Mouse (Mus musculus) layer of hippocampus, postnatal 14 days (tissue): ENCODE measurements around the gene Coq5. TPM values are rescaled to one million over a fixed set of nuclear protein-coding genes. Genes with fewer than 3 reads are reported as not detected.

Experiments
- DNase-seq, 2 experiments: peaks; one replicate each; pipeline ENCODE4 v3.0.0; 2021 to 2022; ENCODE audit warnings: low spot score in 2 of 2, mixed read lengths in 1 of 2
- total RNA-seq, 2 experiments: library from RNA; stranded (reverse); gene quantifications; 2 replicates each; pipeline ENCODE4 v1.2.3; 2021

Coq5 gene
- total RNA-seq, 2 experiments from 2014 or later, result 38.8 to 40.3 TPM

DNA sequence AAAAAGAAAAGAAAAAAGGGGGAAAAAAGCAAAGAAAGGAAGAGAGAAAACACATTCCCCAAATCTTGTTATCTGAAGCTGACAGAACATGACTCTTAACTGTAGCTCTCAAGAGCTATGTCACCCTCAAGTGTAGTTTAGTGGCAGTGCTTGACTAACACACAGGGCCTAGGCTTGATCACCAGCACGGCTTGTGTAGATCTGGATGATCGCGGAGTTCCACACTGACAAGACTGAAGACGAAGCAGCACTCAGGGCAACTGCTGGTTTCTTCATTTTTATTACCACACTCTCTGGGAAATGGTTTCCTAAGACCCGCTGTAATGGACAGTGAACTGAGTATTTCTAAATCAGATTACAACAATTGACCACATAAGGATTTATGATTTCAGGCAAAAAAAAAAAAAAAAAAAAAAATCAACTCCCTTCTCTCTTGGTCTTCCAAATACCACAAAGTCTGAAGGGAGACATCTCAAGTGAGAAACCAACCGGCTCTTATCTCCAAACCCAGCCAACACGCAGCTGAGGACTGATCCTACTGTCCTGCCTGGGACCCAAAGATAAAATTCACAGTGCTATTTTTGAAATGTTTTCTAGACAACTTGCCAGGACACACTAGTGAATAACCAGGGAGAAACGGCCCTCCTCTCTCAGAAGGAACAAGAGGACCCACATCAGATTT lies 12.5 kb upstream of the Coq5 start:
- no peak for DNase-seq

DNA sequence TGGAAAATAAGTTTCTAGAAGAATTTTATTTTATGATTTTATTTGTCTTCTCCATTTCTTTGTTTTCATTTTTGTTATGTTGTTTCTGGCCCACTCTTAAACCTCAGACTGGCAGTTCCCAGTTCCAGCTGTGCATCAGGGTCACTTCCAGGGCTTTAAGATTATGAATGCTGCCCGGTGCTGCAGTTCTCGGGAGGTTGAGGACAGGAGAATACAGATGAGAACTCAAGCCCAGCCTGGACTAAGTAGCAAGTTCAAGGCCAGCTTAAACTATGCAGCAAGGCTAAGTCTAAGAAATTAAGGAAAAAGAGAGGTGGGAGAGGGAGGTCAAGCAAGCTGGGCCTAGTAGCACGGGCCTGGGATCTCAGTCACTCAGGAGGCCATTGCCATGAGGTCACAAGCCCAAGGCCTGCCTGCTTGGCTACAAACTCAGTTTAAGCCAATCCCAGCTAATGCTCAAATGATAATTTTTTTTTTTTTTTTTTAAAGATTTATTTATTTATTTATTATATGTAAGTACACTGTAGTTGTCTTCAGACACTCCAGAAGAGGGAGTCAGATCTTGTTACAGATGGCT lies 11.9 kb upstream of the Coq5 start:
- no peak for DNase-seq

DNA sequence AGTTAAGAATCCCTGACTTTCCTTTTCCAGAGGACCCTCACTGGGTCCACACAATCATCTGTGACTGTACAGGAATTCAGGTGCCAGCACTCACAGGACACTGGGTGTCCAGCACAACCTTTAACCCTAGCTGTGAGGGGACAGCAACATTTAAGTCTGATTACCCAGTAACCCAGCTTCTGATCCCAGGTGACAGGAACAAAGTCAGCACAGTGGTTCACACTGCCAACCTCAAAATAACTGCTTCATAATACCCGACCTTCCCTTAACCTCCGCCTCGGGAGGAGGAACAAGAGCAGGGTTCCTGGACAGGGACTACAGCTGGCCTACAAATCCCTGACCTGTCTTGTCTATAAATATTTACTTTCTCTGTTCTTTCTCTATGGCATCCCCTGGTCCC lies 11.2 kb upstream of the Coq5 start:
- DNase-seq, result no peak

DNA sequence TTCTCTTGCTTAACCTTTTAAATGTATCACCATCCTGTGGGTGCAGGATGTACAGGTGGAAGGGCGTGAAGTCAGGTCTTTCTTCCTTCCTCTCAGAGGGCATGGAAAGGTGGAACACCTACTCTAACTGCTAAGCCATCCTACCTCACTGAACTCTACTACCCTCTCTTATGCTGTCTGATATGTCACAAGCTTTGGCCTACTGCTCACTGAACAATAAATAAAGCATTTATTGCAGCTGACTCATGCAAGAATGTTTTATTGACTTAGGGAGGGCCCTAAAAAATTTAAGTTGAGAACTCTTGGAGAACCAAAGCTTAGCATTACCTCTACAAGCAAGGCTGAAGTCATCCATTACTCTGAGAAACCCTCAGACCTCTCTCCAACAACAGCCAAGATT lies 9.5 kb upstream of the Coq5 start:
- DNase-seq, result no peak

DNA sequence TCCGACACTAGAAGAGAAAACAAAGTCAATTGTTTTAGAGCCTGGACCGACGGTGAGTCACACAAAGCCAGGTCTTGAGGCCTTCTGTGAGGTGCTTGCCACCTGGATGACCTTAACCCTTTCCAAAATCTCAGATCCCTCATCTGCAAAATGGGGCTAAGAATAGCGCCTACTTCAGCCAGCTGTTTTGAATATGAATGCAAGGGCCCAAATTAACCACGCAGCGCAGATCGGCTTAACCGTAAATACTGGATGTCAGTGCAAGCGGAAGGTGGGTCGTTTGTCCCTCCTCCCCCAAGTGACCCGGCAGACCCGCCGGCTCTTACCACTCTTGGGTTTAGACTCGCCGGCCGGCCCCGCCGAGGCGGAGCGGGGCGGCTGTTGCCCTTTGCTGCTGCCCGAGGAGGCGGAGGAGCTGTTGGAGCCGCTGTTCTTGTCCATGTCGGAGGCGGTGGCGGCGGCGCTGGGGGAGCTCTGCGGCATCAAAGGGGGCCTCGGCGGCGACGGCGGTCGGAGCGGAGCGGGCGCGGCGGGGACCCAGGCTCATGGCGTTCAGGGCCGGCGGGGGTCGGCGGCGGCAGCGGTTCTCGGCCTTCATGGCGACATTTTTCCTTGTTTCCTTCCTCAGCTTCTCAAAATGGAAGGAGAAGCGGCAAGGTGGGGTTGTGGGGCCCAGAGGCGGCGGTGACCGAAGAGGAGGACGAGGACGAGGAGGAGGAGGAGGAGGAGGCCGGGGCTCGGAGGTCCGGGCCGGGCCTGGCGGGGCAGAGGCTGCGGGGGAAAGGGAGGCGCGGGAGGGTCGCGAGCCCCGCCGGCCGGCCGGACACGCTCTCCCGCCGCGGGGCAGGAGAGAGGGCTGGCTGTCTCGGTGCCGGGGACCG lies 7.3 kb upstream of the Coq5 start:
- peak in 1 of 2 experiments; percentile 42 for DNase-seq

DNA sequence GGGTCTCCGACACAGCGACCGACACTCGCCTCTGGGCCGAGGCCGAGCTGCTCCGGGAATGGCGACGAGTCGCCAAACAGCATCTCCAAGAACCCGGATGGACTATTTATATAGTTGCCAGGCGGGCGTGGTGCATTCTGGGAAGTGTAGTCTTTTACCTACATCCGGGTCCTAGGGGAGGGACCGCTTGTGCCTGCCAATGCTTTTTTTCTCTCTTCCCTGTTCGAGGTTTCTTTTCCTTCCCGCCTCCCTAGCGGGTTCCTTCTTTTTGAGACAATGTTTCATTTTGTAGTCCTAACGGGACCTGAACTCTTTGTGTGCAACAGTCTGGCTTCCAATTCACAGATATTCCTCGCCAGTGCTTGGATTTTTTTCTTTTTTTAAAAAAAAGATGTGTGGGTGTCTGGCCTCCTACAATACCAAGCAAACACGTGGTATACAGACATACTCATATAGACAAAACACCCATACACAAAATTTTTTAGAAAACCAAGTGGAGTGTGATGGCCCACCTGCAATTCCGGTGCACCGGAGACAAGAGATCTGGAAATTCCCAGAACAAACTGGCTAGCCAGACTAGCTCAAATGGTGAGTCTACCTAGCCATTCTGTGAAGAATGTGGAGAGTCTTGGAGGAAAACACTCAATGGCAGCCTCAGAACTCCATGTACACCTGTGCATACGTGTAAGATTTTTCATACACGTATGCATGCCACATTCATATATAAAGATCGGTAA lies 6.5 kb upstream of the Coq5 start, which contains the start of gene Rnf10:
Gene Rnf10 (minus strand): TSS at position 87 of the 737 bp plus-strand sequence.
- DNase-seq, result peak; percentile 99

DNA sequence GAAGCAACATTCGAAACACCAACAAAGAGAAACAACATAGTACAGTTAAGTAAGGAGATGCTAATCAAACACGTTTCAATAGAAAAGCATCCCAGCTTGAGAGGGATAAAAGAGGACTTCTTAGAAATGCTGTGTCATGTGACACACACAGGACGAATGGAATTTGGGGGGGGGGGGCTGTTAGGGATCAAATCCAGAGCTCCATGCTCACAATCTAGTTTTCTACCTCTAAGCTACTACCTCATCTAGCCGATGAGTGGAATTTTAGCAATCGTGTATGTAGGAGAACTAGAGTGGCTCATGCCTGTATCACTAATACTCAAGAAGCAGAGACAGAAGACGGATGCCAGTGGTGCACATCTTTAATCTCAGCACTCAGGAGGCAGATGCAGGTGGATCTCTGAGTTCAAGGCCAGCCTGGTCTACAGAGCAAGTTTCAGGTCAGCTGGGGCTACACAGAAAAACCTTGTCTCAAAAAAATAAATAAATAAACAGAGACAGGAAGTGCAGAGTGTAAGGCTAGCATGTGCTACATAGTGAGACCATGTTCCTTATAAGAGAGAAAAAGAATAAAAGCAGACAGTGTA lies 5.8 kb upstream of the Coq5 start:
- DNase-seq, result no peak

DNA sequence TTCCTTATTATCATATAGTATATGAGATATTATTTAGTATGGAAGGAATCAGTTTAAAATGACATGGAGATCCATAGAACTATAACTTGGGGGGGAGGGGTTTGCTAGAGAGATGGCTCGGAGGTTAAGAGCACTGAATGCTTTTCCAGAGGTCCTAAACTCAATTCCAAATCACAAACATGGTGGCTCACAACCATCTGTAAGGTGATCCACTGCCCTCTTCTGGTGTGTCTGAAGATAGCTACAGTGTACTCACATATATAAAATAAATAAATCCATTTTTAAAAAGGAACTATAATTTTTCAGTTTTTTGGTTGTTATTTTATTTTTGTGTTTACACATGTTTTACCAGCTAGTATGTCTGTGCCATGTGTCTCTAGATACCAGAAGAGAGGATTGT lies 5.1 kb upstream of the Coq5 start:
- no peak for DNase-seq

DNA sequence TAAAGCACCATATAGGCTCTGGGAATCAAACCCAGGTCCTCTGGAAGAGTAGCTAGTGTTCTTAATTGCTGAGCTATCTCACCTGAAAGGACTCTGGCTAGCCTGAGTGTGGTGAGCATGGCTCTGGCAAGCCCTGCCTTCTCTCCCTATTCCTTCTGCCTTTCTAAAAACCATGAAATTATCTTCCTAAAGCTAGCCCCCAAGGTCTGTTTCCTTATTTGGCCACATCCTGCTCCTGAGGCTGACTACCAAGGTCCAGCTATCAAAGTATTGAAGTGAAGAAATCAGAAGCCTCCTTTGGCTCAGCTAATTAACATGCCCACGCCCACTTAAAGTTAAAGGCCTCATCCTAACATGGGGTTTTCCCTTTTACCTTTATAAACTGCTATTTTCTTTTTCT lies 4.7 kb upstream of the Coq5 start:
- no peak for DNase-seq

DNA sequence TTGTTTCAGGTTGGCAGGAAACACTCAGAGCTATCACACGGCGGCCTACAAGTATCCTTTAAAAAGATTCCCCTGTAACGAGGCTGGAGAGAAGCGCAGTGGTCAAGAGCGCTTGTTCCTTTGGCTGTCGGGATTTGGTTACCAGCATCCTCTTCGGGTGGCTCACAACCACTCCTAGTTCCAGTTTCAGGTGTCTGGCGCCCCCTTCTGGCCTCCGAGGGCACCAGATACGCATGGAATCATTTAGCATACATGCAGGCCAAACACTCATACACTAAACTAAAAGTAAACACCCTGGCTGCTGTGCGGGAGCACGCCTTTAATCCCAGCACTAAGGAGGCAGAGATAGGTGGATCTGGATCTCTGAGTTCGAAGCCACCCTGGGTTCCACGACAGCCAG lies 3.5 kb upstream of the Coq5 start:
- no peak for DNase-seq

DNA sequence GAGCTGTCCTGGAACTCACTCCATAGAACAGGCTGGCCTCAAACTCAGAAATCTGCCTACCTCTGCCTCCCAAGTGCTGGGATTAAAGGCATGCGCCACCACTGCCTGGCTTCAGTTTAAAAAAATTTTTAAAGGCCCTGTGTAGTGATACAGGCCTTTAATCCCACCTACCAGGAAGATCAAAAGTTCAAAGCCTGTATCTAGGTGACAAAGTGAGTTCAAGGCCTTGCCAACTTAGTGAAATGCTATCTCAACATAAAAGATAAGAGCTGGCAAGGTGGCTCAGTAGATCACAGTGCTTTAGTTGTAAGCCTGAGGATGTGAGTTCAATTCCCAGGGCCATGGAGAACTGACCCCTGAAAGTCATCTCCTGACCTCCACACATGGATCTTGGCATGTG lies 1.4 kb upstream of the Coq5 start:
- DNase-seq, result no peak

DNA sequence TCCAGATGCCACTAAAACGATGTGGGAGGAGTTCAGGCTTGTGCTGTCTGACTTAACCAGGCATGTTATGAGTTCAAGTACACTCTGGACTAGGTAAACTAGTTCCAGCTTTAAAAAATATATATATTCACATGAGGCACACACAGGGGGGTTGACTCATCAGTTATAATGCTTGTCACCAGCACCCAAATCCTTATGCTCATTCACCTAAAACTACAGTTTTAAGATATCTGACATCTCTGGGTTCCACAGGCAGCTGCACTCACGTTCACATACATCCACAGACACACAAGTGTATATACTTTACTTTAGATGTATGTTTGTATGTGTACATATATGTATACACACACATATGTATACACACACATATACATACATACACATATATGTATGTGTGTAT lies 681 bp upstream of the Coq5 start:
- DNase-seq, result no peak

DNA sequence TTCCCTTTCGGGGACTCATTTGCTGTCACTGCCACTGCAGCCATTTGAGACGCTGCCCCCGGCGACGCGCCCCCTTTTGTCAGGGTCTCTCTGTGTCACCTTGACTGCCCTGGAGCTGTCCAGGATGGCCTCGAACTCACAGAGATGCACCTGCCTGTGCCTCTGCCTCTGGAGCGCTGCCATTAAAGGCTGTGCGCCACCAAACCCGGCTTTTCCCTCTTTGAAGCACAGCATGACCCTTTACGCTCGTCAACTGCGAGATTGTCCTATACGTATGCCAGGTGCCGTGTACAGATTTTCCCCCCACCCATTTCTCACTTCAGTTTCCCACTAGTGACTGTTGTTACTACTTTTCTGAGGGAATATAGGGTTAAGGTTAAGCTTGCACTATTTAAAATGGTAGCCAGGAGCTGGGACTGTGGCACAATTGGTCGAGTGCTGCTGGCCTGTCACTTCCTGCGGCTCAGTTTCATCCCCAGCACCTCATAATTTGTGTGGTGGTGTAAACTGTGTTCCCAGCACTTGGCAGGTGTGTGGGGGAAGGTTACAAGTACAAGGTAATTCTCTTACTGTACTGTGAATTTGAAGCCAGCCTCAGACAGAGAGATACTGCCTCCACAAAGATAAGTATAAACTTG lies 703 bp downstream of the Coq5 start:
- no peak for DNase-seq

DNA sequence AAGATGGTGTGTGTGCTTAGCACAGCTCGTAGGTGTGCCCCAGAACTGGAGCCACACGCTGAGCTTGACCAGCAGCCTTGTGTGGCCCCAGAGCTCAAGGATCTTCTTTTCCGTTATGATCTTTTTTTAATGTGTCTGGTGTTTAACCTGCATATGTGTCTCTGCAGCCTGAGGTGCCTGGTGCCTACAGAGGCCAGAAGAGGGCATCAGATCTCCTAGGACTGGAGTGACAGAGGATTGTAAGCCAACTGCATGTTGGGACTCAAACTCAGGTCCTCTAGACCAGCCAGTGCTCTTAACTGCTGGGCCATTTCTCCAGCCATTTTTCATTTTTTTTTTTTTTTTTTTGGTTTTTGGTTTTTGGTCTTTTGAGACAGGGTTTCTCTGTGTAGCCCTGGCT lies 5.3 kb downstream of the Coq5 start:
- DNase-seq, result no peak

DNA sequence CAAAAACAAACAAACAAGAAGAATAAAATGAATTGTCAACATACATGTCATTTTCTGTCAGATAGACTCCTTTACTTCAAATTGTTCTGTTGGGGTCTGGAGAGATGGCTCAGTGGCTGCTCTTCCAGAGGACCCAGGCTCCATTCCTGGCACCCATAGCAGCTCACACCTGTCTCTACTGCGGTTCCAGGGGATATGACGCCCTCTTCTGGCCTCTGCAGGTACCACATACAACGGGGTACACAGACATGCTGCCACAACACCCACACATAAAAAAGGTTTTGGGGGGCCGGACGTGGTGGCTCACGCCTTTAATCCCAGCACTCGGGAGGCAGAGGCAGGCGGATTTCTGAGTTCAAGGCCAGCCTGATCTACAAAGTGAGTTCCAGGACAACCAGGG lies 14.7 kb downstream of the Coq5 start:
- no peak for DNase-seq

DNA sequence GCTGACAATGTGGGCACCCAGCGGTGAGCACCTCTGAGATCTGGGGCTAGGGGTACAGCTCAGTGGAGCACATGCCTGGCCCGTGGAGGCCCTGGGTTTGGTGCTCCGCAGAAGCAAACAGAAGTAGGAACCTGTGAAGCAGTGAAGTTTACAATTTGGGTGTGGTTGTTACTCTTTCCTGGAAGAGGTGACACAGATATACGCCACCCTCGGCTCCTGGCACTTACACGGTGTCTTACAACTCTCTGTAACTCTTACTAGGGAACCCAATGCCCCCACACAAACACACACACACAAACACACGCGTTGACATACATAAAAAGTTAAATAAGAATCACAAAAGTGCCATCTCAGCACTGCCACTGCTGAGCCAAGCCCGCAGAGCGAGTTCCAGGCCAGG lies 16.9 kb downstream of the Coq5 start:
- DNase-seq, result no peak

DNA sequence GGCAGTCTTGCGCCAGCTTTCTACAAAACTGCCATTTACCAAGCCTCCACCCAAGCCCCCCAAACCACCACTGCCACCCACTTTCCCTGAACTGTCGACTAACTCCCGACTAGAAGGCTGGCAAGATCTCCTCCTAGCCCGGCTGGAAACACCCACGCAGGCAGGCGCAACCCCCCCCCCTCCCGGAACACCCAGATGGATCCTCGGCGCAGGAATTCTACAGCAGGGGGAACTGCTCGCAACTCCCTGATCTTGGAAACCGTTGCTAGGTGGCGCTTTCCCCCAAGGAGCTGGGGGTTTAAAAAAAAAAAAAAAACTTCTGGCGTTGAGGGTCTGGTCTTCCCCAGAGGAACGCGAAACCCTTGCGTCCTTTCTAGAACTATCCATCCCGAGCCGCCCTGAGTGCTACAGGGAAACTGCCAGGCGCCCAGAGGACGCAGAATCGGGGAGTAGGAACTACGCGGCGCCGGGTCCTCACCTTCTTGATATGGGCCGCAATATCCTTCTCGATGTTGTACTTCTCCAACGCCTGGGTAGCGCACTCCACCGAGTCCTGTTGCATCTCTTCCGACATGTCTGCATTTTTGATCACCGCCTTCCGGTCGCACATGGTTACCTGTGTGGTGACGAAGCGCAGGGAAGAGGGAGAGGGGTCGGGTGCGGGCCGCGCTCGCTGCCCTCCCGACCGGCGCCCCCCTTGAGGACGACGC lies 20.7 kb downstream of the Coq5 start:
- DNase-seq, result peak; percentile 64 to 71

DNA sequence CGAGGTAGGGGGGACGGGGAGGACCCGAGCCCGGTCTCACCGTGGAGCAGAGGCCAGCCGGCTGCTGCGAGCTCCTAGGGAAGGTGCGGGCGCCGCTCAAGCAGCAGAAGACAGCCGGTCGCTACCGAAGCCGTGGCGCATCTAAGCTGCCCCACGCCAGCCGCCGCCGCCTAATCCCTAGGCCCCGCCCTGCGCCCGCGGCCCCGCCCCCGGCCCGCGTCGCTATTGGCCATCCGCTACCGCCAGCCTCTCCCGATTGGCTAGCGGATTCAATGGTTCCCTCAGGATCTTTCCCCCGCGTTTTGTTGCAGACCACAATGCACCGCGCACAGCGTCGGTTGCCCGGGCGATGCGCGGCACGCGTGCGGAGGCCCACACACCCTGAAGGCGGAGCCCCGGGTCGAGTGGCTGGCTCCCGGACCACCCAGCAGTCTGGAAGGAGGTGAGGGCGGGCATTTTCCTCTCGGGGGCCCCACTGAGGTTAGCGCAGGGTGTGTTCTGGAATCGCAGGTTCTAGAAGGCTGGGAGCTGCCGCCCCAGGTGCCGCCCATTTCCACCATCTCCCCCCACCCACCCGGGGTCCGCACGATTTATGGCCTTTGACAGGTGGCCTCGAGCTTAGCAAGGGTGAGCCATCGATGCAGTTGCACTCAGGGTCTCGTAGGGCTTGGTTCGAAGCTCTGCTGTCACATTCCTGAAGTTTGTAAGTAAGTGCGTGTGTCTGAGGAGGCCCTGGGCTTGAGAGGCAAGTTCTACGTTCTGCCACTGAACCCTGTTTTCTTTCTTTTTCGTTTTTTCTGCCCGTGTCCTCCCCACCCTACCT lies 21.5 kb downstream of the Coq5 start, which contains the start of gene Dynll1:
Gene Dynll1 (minus strand): TSS at position 208 of the 823 bp plus-strand sequence.
- peak; percentile 100 for DNase-seq

DNA sequence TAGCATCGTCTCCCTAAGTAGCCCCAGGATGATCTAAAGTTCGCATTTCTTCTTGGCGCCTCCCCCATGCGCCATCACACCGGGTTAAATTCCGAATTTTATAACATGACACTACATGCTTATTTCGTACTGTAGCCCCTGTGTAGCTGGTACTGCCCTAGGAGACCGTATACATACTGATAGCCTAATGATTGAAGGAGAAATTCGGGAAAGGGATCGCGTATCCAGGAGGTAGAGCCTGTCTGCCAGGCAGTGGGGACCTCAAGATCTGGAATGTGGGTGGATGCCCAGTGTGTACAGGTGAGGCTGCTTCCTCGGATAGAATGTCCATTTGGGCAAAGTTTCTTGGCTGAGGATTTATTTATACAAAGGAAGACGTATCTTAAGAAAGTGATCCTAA lies 22.1 kb downstream of the Coq5 start:
- DNase-seq, result no peak
